Mouse (Mus musculus): Measurements from ENCODE around the gene Ddx21.

Ddx21 gene

GRCm38 (mm10) chr10:62570126-62570871 is 31.8 kb downstream of the Ddx21 start:
- DNase-seq (ENCODE audit: low spot score) = no peak

- DNase-seq (ENCODE audit: low spot score) = no peak
Measured at GRCm38 (mm10) chr10:62568861-62569260, 33.2 kb downstream of the Ddx21 start.

GRCm38 (mm10) chr10:62557736-62558135 is 44.3 kb downstream of the Ddx21 start:
- no peak for DNase-seq (ENCODE audit: low spot score)

GRCm38 (mm10) chr10:62556558-62556901 is 45.6 kb downstream of the Ddx21 start:
- DNase-seq (ENCODE audit: low spot score) = no peak

- DNase-seq (ENCODE audit: low spot score) = no peak
Measured at GRCm38 (mm10) chr10:62555705-62556557, 46.1 kb downstream of the Ddx21 start.

GRCm38 (mm10) chr10:62553611-62554091 is 48.4 kb downstream of the Ddx21 start:
- no peak for DNase-seq (ENCODE audit: low spot score)

- DNase-seq (ENCODE audit: low spot score) = no peak
Measured at GRCm38 (mm10) chr10:62550787-62551300, 51.2 kb downstream of the Ddx21 start.

- peak; percentile 69 for DNase-seq (ENCODE audit: low spot score)
Measured at GRCm38 (mm10) chr10:62549523-62550166, 52.4 kb downstream of the Ddx21 start.

- no peak for DNase-seq (ENCODE audit: low spot score)
Measured at GRCm38 (mm10) chr10:62546441-62546840, 55.6 kb downstream of the Ddx21 start.

GRCm38 (mm10) chr10:62545759-62546158 is 56.3 kb downstream of the Ddx21 start:
- DNase-seq (ENCODE audit: low spot score) = no peak

GRCm38 (mm10) chr10:62544316-62544715 is 57.8 kb downstream of the Ddx21 start:
- no peak for DNase-seq (ENCODE audit: low spot score)

- DNase-seq (ENCODE audit: low spot score) = peak; percentile 62
Measured at GRCm38 (mm10) chr10:62543399-62543808, 58.7 kb downstream of the Ddx21 start.

- no peak for DNase-seq (ENCODE audit: low spot score)
Measured at GRCm38 (mm10) chr10:62542928-62543327, 59.2 kb downstream of the Ddx21 start.

GRCm38 (mm10) chr10:62542507-62542906 is 59.6 kb downstream of the Ddx21 start:
- no peak for DNase-seq (ENCODE audit: low spot score)

GRCm38 (mm10) chr10:62541499-62541898 is 60.6 kb downstream of the Ddx21 start:
- peak; percentile 30 for DNase-seq (ENCODE audit: low spot score)

GRCm38 (mm10) chr10:62540800-62541199 is 61.3 kb downstream of the Ddx21 start:
- no peak for DNase-seq (ENCODE audit: low spot score)

GRCm38 (mm10) chr10:62534509-62534908 is 67.6 kb downstream of the Ddx21 start:
- DNase-seq (ENCODE audit: low spot score) = no peak

GRCm38 (mm10) chr10:62532832-62533231 is 69.2 kb downstream of the Ddx21 start:
- no peak for DNase-seq (ENCODE audit: low spot score)

Measured in spleen, adult 12 weeks (tissue).